Mouse (Mus musculus): Measurements from ENCODE around the gene Nt5c3b.
A peak's percentile ranks its signal among the peaks of the same experiment; 100 is the strongest.

The Nt5c3b gene

DNA sequence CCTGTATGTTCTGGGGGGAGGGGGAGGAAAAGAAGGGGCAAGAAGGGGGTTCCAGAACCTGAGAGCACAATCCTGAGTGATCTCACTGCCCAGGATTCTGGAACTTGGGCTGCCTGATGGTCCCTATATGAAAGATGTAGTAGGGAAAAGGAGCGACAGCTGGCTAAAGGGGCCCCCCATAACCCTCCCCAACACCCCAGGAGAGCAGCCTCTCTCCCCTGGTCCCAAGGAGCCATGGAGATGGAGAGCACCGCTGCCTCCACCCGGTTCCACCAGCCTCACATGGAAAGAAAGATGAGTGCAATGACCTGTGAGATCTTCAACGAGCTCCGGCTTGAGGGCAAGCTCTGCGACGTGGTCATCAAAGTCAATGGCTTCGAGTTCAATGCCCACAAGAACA is at the start of gene Nt5c3b, which contains the start of gene Klhl10:
Gene Nt5c3b, minus strand, starts transcription at position 12 of the 400 bp plus-strand sequence.
Gene Klhl10, plus strand, starts transcription at position 121 of the 400 bp plus-strand sequence.
- DNase-seq (ENCODE audit: low read depth, low spot score), result no peak

DNA sequence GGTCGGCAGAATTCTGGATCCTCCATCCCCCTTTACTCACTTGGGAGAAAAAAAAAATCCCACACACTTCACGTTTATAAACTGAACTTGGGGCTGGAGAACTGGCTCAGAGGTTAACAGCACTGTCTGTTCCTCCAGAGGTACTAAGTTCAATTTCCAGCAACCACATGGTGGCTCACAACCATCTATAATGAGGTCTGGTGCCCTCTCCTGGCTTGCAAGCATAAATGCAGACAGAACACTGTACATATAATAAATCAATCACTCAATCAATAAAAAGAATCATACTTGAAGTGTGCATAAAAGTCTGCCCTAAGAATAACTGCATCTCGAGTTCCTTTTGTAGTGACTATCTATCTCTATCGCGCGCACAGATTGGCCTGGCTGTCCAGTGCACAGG is 49.3 kb upstream of the Nt5c3b start:
- no peak for DNase-seq (ENCODE audit: low read depth, low spot score)

DNA sequence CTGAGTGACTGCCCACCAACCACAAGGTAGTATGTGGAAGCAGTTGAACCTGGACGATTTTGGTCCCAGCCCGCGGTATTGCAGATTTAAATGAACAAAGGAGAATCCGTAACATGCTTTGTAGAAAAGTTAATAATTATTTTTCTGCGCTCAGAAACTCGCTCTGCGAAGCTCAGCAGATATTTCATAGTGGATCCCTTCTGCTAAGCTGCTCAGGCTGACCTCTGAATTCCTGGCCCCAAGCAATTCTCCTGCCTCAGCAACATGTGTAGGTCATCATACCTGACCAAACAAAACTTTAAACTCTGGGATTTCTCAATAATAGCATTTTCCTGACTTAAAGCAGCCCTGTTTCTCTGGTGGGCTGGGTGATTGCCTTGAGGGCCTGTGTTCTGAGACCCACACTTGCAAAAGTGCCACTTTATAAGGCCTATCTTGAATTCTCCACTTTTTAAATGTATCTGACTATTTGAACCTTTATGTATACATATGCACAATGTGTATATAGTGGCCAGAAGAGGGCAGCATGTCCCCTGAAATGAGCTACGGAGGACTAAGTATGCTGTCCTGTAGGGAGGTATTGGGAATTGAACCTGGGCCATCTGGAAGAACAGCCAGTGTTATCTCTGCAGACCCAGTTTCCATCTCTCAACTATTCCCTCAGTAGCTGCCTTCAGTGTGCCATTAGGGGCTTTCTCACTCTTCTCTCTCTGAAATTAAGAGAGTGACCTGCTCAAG is 44.4 kb upstream of the Nt5c3b start:
- peak; percentile 38 for DNase-seq (ENCODE audit: low read depth, low spot score)

DNA sequence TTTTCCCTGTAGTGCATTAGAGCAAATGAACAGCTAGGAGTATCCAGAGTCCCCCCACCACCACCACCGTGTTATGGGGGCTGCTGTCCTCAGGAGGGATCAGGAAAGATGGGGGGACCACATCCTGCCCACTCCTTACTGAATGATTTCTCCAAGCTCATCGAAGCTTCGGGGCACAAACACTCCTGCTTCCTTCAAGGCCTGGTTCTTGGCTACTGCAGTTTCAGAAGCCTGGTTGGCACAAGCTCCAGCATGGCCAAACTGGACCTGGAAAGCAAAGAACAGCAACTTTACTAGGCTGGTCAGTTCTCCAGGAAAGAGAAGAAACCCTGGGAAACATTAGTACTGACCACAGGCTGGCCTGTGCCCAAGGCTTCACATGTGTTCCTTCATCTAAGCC is 42.9 kb upstream of the Nt5c3b start:
- no peak for DNase-seq (ENCODE audit: low read depth, low spot score)

DNA sequence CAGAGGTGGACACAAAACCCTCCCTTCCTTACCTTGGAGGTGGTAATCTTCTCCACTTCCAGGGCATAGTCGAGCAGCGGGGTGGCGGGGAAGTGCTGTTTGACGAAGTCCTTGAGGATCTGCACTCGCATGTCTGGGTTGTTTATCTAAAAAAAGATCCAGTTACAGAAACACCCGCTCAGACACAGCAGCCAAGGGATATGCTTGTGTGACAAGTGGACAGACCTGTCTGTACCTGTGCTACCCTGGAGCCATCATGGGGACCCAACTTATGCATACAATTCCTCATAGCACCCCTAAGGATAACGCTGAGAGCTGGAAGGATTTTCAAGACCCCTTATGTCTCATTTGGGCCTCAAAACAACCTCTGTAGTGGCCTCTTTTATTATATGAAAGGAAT is 37.5 kb upstream of the Nt5c3b start:
- DNase-seq (ENCODE audit: low read depth, low spot score), result no peak

DNA sequence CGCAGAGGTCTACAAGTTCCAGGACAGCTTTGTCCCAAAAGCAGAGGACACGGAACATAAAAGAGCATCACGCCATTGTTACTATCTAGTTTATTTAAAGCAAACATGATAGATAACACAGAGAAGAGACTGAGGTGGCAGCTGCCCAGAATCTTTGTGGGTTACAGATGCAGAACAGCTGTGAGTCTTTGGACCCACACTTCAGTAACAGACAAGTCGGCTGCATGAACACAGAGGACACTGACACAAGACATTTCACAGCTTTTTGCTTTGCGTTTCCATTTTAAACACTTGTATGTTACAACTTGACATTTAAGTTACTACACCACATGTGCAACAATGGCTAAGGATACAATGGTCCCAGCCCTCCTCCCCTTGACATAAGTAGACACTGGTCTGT is 34.7 kb upstream of the Nt5c3b start:
- DNase-seq (ENCODE audit: low read depth, low spot score), result no peak

DNA sequence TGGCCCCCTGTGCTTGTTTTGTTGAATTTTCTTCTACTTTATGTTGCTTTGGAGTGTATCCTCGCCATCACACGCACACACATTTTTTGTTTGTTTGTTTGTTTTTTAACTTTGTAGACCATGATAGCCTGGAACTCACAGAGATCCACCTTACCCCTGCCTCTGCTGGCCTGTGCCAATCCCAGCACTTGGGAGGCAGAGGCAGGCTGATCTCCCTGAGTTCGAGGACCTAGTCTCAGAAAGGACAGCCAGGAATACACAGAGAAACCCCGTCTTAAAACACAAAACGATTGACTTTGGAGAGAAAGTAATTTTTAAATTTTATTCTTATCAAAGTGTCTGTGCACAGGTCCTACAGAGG is 31.3 kb upstream of the Nt5c3b start:
- no peak for DNase-seq (ENCODE audit: low read depth, low spot score)

DNA sequence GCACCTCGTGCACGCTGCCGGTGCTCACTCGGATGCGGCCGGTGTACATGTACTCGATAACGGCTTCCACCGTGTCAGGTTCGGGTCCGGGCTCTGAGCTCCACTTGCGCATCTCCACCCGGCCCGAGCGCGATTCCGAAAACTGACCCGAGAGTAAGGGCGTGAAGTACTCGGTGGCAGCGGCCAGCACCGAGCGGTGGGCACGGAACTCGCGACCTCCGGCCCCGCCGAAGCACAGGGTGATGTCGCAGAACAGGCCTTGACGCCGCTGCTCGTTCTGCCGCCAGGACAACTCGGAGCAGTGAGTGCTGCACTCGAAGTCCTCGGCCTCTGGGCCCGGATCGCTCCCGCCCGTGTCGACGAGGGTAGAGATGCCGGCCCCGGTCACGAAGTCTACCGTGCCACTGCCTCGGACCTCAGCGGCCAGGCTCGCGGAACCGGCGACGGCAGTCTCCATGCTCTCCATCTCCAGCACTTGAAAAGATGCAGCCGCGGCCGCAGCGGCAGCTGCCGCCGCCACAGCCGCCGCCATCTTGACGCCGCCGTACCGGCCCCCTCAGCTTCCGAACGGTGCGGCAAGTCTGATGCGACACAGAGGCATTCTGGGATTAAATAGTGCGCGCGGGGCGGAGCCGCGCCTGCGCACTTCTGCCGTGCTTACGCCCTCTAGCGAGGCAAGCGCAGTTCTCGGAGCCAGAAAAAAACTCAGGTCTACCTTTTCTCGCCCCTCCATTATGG is 30.8 kb upstream of the Nt5c3b start, which contains the start of gene Klhl11:
Gene Klhl11, minus strand, starts transcription at position 545 of the 738 bp plus-strand sequence.
- DNase-seq (ENCODE audit: low read depth, low spot score), result peak; percentile 81

DNA sequence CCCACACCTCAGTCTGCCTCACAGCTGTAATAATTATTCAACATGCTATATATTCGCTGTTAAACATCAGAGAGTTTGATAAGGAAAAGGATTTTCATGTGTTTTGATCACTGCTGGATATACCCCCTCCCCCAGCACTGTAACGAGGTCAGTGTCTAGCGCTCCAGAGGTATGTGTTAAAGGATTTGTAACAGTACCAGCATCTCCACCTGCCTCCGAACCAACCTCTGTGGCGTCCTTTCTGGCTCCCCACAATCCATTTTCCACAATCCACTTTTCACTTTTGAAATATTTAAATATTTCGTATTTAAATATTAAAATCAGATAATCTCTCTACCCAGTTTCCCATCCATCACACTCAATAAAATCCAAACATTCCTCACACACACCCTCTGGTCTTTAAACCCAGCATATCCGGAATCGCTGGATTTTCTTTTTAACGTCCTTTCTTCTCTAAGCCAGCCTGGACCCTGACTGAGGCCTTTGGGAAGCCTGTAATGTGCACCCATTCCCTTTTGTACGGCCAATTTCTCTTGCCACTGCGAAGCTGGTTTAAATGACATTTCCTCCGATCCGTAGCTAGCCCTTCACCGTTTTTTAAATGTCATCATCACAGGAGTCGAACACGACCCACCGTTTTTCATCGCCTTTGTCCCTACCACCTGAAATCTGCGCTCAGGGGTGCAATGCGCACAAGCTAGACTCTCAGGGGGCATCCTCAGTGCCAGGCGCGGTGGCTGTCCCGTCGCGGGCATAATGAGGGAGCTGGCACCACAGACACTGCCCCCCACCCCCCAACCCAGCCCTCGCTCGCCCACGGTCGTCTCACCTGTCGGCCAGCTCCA is 30.0 kb upstream of the Nt5c3b start:
- no peak for DNase-seq (ENCODE audit: low read depth, low spot score)

DNA sequence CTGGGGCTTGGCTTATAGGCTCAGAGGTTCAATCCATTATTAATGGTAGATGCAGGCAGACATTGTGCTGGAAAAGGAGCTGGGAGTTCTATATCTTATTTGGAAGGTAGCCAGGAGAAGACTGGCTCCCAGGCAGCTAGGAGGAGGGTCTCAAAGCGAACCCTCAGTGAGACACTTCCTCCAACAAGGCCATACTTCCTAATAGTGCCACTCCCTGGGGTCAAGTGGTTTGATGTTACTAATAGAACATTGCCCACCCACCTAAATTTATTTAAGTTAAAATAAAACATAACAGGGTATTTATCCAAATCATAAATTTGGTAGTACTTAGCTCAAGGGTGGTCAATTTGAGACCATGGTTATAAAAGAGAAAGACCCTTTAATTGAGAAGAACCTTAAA is 24.2 kb upstream of the Nt5c3b start:
- no peak for DNase-seq (ENCODE audit: low read depth, low spot score)

DNA sequence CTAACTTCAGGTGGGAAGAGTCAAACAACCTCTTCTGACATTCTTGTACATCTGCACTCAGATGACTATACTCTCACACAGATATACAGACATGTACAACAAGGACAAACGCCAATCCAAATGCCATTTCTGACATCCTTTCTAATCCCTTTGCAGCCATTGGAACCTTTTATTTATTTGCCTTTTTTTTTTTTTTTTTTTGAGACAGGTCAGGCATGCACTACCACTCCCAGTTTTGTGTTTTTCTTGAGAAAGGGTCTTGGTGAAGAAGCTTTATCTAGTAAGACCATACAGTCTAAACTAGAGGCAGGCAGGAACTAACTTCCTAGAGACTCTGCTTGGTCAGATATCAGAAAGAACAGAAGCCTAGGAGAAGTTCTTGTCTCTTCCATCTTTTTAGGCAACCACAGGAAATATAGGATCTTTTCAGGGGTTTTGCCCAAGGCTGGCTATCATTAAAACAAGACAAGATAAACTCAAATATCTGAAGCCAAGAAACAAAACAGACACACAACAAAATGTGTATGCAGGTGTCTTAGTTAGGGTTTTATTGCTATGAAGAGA is 23.7 kb upstream of the Nt5c3b start:
- no peak for DNase-seq (ENCODE audit: low read depth, low spot score)

DNA sequence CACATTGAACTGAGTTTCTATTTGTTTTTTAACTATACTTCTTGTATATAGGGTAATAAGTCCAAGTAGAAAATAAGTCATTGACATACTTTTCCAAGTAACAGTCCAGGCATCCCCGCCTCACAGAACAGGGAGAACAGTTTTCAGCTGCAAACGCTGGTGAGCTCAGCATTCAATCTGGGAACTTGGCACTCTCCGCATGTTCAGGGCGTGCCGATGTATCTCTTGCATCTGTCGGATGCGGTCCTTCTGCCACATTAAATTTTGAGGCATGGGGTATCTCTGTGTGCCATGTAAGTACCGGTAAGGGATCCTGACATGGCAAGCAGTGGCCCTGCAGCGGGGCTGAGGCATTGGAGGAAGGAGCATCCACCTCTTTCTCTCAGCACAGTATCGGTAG is 21.1 kb upstream of the Nt5c3b start:
- DNase-seq (ENCODE audit: low read depth, low spot score), result no peak

DNA sequence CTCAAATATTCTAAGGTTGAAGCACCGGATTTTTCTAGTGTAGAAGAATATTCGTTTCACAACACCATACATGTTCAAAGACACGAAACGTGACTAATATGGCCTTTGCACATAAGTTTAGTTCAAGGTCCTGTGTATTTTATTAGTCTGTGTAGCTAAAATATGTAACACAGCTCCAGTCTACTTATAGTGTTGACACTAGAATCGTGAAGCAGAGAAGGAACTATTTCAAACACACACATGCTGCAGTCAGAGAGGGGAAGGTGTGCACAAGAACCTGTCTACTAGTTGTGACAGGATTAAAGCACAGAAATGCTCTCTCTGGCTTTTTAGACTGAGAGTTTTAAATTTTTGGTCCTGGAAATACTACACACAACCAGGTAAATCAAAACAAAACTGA is 16.1 kb upstream of the Nt5c3b start:
- no peak for DNase-seq (ENCODE audit: low read depth, low spot score)

DNA sequence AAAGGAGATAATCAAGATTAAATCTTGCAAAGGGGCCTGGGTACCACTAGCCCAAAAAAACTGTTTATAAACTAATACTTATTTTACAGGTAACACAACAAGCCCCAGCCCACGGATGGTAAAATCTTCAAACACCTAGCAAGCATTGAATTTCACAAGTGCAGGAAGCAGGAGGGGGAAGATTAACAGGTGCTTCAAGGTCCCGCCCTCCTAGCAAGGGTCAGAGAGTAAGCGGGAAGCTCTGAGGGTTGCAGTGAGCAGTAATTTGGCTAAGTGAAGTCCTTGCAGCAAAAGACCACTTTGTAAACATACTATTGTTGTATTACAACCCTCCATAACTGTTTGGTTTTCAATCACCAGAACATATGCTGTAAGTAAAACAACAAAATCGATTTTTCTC is 15.6 kb upstream of the Nt5c3b start:
- no peak for DNase-seq (ENCODE audit: low read depth, low spot score)

DNA sequence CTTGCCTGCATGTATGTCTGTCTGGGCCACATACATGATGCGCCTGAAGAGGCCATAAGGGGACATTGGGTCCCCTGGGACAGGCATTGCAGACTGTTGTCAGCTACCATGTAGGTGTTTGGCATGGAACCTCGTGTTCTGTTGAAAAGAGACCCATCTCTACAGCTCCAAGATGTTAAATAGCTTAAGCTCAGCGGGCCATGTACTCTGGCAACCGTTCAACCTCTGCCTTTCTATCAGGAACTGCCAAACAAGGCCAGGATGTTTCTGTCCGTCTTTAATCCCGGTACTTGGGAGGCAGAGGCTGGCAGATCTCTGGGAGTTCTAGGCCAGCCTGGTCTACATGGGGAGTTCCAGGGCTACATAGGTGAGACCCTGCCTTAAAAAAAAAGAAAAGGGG is 1.0 kb upstream of the Nt5c3b start:
- DNase-seq (ENCODE audit: low read depth, low spot score), result no peak

DNA sequence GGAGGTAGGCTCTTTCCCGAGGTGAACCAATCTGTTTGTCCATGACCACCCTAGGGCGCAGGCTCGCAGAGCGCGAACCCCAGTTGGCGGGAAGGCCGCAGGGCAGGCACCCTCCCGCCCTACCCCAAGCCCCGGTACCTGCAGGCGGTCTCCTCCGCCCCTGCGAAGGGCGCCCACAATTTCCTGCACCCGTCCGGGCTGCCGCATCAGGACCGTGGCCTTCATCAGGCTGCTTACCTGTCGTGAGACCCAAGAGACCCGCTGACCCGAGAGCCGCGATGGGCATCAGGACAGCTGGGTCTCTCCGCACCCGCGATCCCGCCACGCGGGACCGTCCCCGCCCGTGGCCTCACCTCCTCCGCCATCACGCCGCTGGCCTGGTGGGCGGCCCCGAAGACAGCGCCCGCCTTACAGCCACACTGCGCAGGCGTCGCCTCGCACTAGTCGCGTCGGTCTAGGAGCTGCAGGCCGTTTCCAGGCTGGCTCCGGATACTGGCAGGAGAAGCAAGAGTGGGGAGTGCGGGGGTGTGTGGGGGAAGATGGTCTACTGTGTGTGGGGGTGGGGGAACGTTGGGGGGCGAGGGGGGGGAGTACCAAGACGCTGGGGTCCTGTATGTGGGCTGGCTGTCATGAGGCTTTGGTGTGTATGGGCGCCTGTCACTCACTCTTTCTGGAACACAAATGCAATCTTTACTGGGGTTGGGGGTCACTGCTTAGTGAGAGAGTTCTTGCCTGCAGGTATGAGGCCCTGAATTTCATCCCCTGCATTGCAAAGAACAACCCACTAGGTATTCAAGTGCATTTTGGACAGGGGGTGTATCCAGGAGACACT is 701 bp downstream of the Nt5c3b start:
- DNase-seq (ENCODE audit: low read depth, low spot score), result peak; percentile 60

DNA sequence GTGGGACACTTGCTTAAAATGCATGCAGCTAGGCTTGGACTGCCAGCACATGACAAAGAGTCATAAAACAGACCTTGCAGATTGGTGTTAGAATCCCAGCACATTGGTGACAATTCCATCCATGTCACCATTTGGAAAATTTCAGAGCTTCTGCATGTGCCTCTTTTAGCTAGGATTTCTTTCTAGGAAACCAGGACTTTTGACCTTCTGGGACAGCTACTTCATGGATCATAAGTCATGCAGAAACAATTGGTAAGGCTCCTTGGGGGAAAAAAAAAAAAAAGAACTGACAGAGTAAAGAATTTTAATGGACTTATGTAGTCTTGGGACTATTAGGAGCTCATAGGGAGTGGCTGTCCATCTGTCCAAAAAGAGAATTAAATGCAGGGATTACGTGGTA is 3.7 kb downstream of the Nt5c3b start:
- DNase-seq (ENCODE audit: low read depth, low spot score), result no peak

DNA sequence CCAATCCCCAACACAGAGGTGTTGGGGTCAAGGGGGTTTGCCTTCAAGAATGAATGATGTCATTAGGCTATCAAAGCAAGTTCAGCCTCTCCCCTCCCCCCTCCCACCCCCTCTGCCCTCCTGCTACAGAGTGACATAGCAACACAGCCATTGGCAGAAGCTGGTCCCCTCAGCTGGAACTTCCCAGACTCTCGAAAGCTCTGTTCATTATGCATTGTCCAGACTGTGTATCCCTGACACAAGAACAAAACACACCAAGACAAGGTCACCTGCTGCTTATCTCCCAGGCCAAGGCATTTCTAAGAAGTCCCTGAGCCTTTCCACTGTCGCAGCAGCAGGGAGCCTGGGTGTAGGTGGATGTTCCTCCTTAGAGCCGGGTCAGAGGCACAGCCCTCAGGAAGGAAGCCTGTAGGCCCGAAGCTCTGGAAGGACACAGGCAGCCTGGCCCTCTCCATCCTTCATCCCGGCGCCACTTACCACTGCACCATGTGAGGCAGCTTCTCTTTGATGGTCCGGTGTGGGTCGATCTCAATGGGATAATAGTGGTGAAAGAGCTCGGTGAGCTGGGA is 5.8 kb downstream of the Nt5c3b start:
- no peak for DNase-seq (ENCODE audit: low read depth, low spot score)

DNA sequence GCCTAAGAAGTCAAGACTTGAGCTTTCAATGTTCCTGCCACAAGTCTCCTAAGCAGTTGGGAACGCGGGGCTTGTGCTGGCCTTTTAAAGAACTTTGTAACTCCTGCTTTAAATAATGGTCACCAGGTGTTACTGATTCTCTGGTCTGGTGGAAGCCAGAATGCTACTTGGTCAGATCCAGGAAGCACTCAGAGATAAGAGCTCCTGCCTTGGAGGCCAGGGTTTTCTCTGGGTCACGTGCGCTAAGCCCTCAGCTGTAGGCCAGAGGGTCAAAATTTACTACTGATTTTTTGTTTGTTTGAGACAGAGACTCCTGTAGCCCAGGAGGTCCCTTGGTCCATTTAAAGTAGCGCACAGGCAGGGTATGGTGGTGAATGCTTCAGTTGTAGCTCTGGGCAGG is 9.6 kb downstream of the Nt5c3b start:
- no peak for DNase-seq (ENCODE audit: low read depth, low spot score)

DNA sequence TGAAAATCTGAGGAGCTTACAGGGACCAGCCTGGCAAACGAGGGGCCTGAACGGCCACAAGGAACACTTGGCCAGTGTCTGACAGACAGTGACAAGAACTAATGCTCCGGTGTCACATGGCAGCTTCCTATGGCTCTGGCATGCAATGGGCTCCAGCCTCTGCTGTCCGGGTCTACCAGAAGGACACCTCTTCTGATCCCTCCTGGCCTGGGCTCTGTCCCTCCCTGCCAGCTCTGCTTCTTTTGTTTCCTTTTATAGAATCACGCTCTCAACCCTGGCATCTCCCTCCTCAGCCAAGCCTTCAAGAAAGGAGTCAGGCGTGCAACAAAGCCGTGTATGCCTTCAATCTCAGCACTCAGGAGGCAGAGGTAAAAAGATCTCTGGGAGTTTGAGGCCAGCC is 11.6 kb downstream of the Nt5c3b start:
- no peak for DNase-seq (ENCODE audit: low read depth, low spot score)

Measured in retina, adult 2 months (tissue).